Mouse (Mus musculus) G1E (cell line): ENCODE measurements around the gene Fgf3.

Source experiments
- CTCF ChIP-seq: IDR thresholded peaks from 2 replicates; pipeline ENCODE4 v1.5.1; 2012; ENCODE audit warnings: low read depth, low read length, inconsistent platforms, mixed read lengths
- GATA1 ChIP-seq: IDR thresholded peaks from 2 replicates; pipeline ENCODE4 v1.6.1; 2012; ENCODE audit warnings: borderline replicate concordance, low read length, inconsistent platforms, mixed read lengths
- TAL1 ChIP-seq: conservative IDR thresholded peaks from 2 replicates; pipeline ENCODE4 v1.6.1; 2012; ENCODE audit warnings: low read depth, low read length, inconsistent platforms, mixed read lengths

DNA sequence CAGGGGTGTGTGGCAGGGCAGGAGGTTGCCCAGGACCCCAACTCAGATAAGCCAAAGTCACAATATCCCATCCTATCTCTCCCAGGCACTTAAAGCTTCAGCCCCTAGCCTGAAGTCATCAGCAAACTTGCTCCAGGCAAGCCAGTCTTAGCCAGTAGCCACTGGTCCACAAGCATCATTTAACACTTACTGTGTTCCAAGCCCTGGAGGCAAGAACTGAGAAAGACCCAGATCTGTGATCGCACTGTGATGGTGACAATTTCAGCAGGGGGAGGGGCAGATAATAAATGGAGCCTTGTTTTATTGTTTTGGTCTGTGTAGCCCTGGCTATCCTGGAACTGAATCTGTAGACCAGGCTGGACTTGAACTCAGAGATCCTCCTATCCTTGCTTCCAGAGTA, 20.8 kb downstream of the Fgf3 start:
- TF ChIP-seq CTCF (no peak), GATA1 (no peak), TAL1 (no peak)
